Comparison of ENCODE assay signal across 17 mouse cellular contexts in genomic region chr6:118187285-118187641, GRCm38 (mm10). TPM values are rescaled to one million over a fixed set of nuclear protein-coding genes. Genes with fewer than 3 reads are reported as not detected.
DNase-seq lines count a peak whose midpoint lies in the region; ATAC-seq lines count a peak whose summit lies in the region.
"Had no signal": no experiment of that assay in that cellular context is flagged by ENCODE, and none has a peak within 500 bp of the region (broad histone marks: within the 10 kb centered on the region; RNA-seq: fewer than 3 reads in every experiment).

No protein-coding gene starts in this region.

- no peaks in the 10 kb centered on the region for H3K36me3 ChIP-seq in kidney, embryonic 14.5 days (ENCODE audit: control insufficient read depth, insufficient read depth, low read length)
- no peaks in the 10 kb centered on the region for H3K36me3 ChIP-seq in neural tube, embryonic 12.5 days
- H3K36me3 ChIP-seq: embryonic facial prominence, embryonic 10.5 days; heart, embryonic 12.5 days; hindbrain, embryonic 10.5 days had no signal

- H3K9ac ChIP-seq in kidney, embryonic 14.5 days (ENCODE audit: low read depth, low read length), result no peak overlapping the region
- H3K9ac ChIP-seq in neural tube, embryonic 12.5 days, result no peak overlapping the region
- H3K9ac ChIP-seq: forebrain, embryonic 13.5 days; heart, embryonic 12.5 days; hindbrain, embryonic 14.5 days had no signal

- no peak overlapping the region for H3K4me2 ChIP-seq in kidney, embryonic 14.5 days (replicated peaks; ENCODE audit: low read depth, low read length)
- H3K4me2 ChIP-seq in neural tube, embryonic 12.5 days (replicated peaks), result no peak overlapping the region
- H3K4me2 ChIP-seq: forebrain, embryonic 13.5 days; heart, embryonic 12.5 days; hindbrain, embryonic 14.5 days had no signal

- H3K9me3 ChIP-seq in kidney, embryonic 14.5 days (ENCODE audit: control insufficient read depth, low read length), result no peaks in the 10 kb centered on the region
- no peaks in the 10 kb centered on the region for H3K9me3 ChIP-seq in neural tube, embryonic 12.5 days
- H3K9me3 ChIP-seq: embryonic facial prominence, embryonic 10.5 days; forebrain, embryonic 13.5 days; heart, embryonic 12.5 days; hindbrain, embryonic 10.5 days had no signal

- H3K4me1 ChIP-seq in kidney, embryonic 14.5 days (ENCODE audit: control insufficient read depth, insufficient read depth, low read length), result 0 out of 2 replicates have a peak, but pooled peaks cover 4% of the 10 kb centered on the region
- peaks cover 14% of the 10 kb centered on the region for H3K4me1 ChIP-seq in neural tube, embryonic 12.5 days
- H3K4me1 ChIP-seq: forebrain, embryonic 13.5 days had no signal

- no peak overlapping the region for H3K4me3 ChIP-seq in kidney, embryonic 14.5 days (ENCODE audit: low read length)
- H3K4me3 ChIP-seq in neural tube, embryonic 12.5 days, result no peak overlapping the region
- H3K4me3 ChIP-seq: embryonic facial prominence, embryonic 10.5 days; forebrain, embryonic 13.5 days; gastrocnemius, adult 2 months; heart, embryonic 12.5 days; hindbrain, embryonic 10.5 days had no signal

- no peak for ATAC-seq in kidney, embryonic 14.5 days (ENCODE audit: low FRiP score, low TSS enrichment)
- peak; percentile 56 for ATAC-seq in neural tube, embryonic 12.5 days (ENCODE audit: low FRiP score, low read depth)

- 58% methylated on average over 3 of the region's 3 CpGs for WGBS in kidney, embryonic 14.5 days
- WGBS in neural tube, embryonic 12.5 days, result 26% methylated on average over 3 of the region's 3 CpGs

- H3K27me3 ChIP-seq in kidney, embryonic 14.5 days (ENCODE audit: control insufficient read depth, insufficient read depth, low read length), result peaks cover under 1% of the 10 kb centered on the region; the same call in 1 of the 2 replicates
- peaks cover 2% of the 10 kb centered on the region for H3K27me3 ChIP-seq in neural tube, embryonic 12.5 days (replicated peaks)

- H3K27ac ChIP-seq in kidney, embryonic 14.5 days (ENCODE audit: low read depth, low read length), result no peak overlapping the region
- no peak overlapping the region for H3K27ac ChIP-seq in neural tube, embryonic 12.5 days
- H3K27ac ChIP-seq: embryonic facial prominence, embryonic 10.5 days; forebrain, embryonic 13.5 days; gastrocnemius, adult 2 months; hindbrain, embryonic 10.5 days; hindbrain, embryonic 14.5 days had no signal

- DNase-seq in kidney, postnatal 10 days, result peak; percentile 52
- DNase-seq in neural tube, embryonic 10.5 days (ENCODE audit: extremely low spot score, low spot score), result no peak
- DNase-seq in embryo, embryonic 9.5 days (ENCODE audit: extremely low spot score), result peak; percentile 5
- DNase-seq in urinary bladder, adult 2 months (ENCODE audit: low spot score), result no peak
- no peak for DNase-seq in cerebellum, adult 9-10 months
- DNase-seq: adrenal gland, postnatal 10 days; cerebellum, adult 11 months; cerebellum, postnatal 10 days; gastrocnemius, adult 2 months; gastrocnemius, postnatal 25 days had no signal

RNA-seq across cellular contexts. Expression of gene Ret, which starts 10.3 kb away (rescaled TPM):
- 9.9 and 20.6 TPM in 2 replicates for polyA plus RNA-seq in kidney, embryonic 14.5 days (2014; fragmentation: Nextera tagmentation; extraction: Ambion mirVana)
- 15.9 and 18.8 TPM in 2 replicates for polyA plus RNA-seq in neural tube, embryonic 12.5 days (2016; fragmentation: Nextera tagmentation; extraction: Ambion mirVana)
- 2.0 TPM in 2 replicates for polyA plus RNA-seq in urinary bladder, adult 2 months (2012; rRNA removed)

RNA-seq across cellular contexts. Expression of gene Csgalnact2, which starts 48.3 kb away (rescaled TPM):
- 9.9 and 18.4 TPM in 2 replicates for polyA plus RNA-seq in kidney, embryonic 14.5 days (2014; fragmentation: Nextera tagmentation; extraction: Ambion mirVana)
- polyA plus RNA-seq in neural tube, embryonic 12.5 days (2016; fragmentation: Nextera tagmentation; extraction: Ambion mirVana), result 8.2 and 8.8 TPM in 2 replicates
- 19.8 and 20.2 TPM in 2 replicates for polyA plus RNA-seq in urinary bladder, adult 2 months (2012; rRNA removed)

Comparison
In these comparisons a context has a peak if more than half of its experiments do, and no peak if none do; other contexts are left out.
1. DNase-seq: peak in kidney, postnatal 10 days (single experiment) and embryo, embryonic 9.5 days (single experiment); none in neural tube, embryonic 10.5 days (single experiment), urinary bladder, adult 2 months (single experiment) and cerebellum, adult 9-10 months (single experiment).